Mouse (Mus musculus) heart, embryonic 12.5 days (tissue): ENCODE data around the gene Nccrp1. TPM values are rescaled to one million over a fixed set of nuclear protein-coding genes. Genes with fewer than 3 reads are reported as not detected.
"Not testable (repeated sequence)": the region's sequence is repeated elsewhere in the genome, so short reads cannot be mapped to it uniquely, and the experiment has no call there.

Experiments
- ATAC-seq: fragments of 200-750 bp; cut with Nextera tagmentation; 2 replicates; pipeline ENCODE4 v1.8.0; 2017; ENCODE audit warnings: moderate TSS enrichment, moderate library complexity; ENCODE audit not compliant: insufficient number of reproducible peaks, low FRiP score
- H3K27ac ChIP-seq: fragments of 300-500 bp; sonication (generic); 2 replicates; pipeline ENCODE4 v1.5.1; 2016; ENCODE audit warnings: mild to moderate bottlenecking, moderate library complexity; ENCODE audit not compliant: poor library complexity, severe bottlenecking
- H3K27me3 ChIP-seq: fragments of 300-500 bp; sonication (generic); replicated peaks from 2 replicates; pipeline ENCODE4 v1.6.1; 2016; ENCODE audit warnings: mild to moderate bottlenecking, moderate library complexity
- H3K36me3 ChIP-seq: fragments of 300-500 bp; sonication (generic); 2 replicates; pipeline ENCODE4 v1.6.1; 2016; ENCODE audit warnings: mild to moderate bottlenecking, moderate library complexity
- H3K4me1 ChIP-seq: fragments of 300-500 bp; sonication (generic); replicated peaks from 2 replicates; pipeline ENCODE4 v1.6.1; 2016; ENCODE audit warnings: mild to moderate bottlenecking
- H3K4me2 ChIP-seq: fragments of 300-500 bp; sonication (generic); 2 replicates; pipeline ENCODE4 v1.6.1; 2016; ENCODE audit warnings: mild to moderate bottlenecking, moderate library complexity
- H3K4me3 ChIP-seq: fragments of 300-500 bp; sonication (generic); 2 replicates; pipeline ENCODE4 v1.5.1; 2016; ENCODE audit warnings: mild to moderate bottlenecking
- H3K9ac ChIP-seq: fragments of 300-500 bp; sonication (generic); 2 replicates; pipeline ENCODE4 v1.6.1; 2016; ENCODE audit warnings: mild to moderate bottlenecking, moderate library complexity
- H3K9me3 ChIP-seq: fragments of 300-500 bp; sonication (generic); replicated peaks from 2 replicates; pipeline ENCODE4 v1.6.1; 2016; ENCODE audit warnings: mild to moderate bottlenecking, moderate library complexity
- WGBS: fragments of 180-500 bp; shearing (Covaris S2); methylation state at CpG from one replicate; pipeline ENCODE4 v1.1.7; 2016; 5-methylcytosine and 5-hydroxymethylcytosine counted together
- microRNA-seq: library from miRNA; unstranded; fragments of <30 nt; microRNA quantifications from one replicate; pipeline ENCODE4, GENCODE M21; 2017
- polyA plus RNA-seq: library from polyadenylated mRNA; unstranded; fragments of >200 nt; fragmentation: Nextera tagmentation; extraction: Ambion mirVana; gene quantifications from 2 replicates; pipeline ENCODE4 v1.2.1, GENCODE M21; 2016

The Nccrp1 gene
- polyA plus RNA-seq, 1 experiment from 2014 or later = not detected

DNA sequence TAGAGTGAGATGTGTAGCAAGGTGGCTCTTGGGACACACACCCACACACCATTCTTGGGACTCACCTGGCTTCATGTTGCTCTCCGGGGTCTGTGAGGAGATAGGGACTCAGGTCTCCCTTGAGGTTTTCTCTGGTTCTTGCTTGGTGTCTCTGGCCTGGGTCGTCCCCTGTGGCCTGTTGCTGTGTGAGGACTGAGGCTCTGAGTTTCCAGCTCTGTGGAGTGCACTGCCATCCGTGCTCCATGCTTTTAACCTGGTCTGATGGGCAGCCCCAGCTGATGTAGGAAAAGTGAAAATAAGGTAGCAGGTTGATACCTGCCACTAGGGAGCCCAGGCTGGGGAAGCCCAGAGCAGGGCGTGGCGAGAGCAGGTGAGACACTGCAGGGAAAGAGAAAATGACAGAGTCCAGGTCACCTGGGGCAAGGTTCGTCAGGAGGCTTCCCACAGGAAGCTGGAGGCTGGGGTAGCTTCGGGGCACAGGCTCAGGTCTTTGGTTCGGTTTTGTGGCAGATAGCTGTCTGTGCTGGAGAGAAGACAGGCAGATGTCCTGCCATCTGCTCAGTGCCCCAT, 36.6 kb downstream of the Nccrp1 start, which contains the start of gene Ifnl2:
TSS of gene Ifnl2 (minus strand) at position 51 of the 570 bp plus-strand sequence.
- H3K4me3 ChIP-seq, H3K9me3 ChIP-seq, H3K36me3 ChIP-seq, H3K4me1 ChIP-seq, H3K27me3 ChIP-seq, ATAC-seq, H3K27ac ChIP-seq, H3K9ac ChIP-seq, H3K4me2 ChIP-seq: not testable (repeated sequence)
- WGBS = 54% methylated on average over 8 of the region's 8 CpGs

DNA sequence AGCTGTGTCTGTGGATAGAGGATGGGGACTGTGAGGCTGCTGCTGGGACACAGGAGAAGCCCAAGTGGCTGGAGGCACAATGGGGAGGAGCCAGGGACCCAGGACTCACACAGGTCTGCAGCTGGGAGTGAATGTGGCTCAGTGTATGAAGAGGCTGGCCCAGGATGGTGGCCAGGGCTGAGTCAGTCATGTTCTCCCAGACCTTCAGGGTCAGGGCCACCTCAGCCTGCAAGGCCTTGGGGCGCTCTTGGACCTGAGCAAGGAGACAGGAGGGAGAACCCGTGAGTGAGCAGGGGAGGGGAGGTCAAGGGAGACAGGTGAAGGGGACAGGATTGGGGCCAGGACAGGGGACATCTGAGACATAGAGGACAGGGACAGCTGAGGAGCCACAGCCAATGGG, 37.9 kb downstream of the Nccrp1 start:
- not testable (repeated sequence) for H3K4me2 ChIP-seq, H3K27ac ChIP-seq, H3K4me1 ChIP-seq, H3K36me3 ChIP-seq, H3K27me3 ChIP-seq, H3K4me3 ChIP-seq, H3K9me3 ChIP-seq, H3K9ac ChIP-seq
- WGBS = 56% methylated on average over 2 of the region's 2 CpGs
- ATAC-seq = peak; percentile 36; the same call in 1 of the 2 replicates

DNA sequence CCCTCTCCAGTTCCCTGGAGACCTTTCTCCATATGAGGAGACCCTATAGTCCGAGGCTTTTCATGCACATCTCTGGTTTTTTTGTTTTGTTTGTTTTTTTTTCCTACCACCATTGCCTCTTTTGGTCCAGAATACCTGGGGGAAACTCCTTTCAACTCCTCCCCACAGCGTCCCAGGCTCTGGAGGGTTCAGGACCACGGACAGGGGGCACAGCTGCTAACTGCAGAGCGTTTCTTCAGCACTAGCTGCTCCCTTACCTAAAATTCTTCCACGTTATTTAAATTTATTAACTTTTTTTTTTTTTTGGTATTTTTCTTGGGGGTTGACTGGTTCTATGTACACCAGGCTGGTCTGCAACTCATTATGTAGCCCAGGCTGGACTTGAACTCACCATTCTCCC, 41.5 kb downstream of the Nccrp1 start:
- no peak for ATAC-seq
- no peak overlapping the region for H3K27ac ChIP-seq
- H3K4me3 ChIP-seq = no peak overlapping the region
- H3K9ac ChIP-seq = no peak overlapping the region
- no peaks in the 10 kb centered on the region for H3K36me3 ChIP-seq
- H3K4me1 ChIP-seq = no peaks in the 10 kb centered on the region
- peaks cover 3% of the 10 kb centered on the region; the same call in 1 of the 2 replicates for H3K9me3 ChIP-seq
- H3K27me3 ChIP-seq = peaks cover 9% of the 10 kb centered on the region; the same call in 1 of the 2 replicates
- no peak overlapping the region for H3K4me2 ChIP-seq
- WGBS = 6% methylated on average over 5 of the region's 5 CpGs

DNA sequence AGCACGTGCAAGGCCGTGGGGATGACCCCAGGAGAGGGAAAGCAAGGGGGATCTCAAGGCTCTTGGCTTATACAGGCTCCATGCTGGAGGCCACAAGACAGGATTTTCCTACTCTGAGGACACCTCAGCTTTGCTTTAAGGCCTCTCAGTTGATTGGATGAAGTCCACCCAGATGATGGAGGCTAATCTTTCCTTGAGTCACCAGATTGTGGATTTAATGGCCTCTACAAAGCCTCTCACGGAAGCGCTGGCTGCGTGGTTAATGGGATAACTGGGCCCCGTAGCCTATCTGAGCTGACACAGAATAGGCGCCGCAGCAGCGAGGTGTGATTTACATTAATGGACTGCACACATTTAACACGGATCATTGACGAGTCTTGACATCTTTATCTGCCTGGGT, 51.6 kb downstream of the Nccrp1 start:
- H3K27me3 ChIP-seq = no peaks in the 10 kb centered on the region; the same call in 1 of the 2 replicates
- H3K4me3 ChIP-seq = no peak overlapping the region
- 73% methylated on average over 11 of the region's 11 CpGs for WGBS
- no peaks in the 10 kb centered on the region for H3K36me3 ChIP-seq
- no peak overlapping the region for H3K27ac ChIP-seq
- no peak overlapping the region for H3K4me2 ChIP-seq
- ATAC-seq = no peak
- 0 out of 2 replicates have a peak, but pooled peaks cover 5% of the 10 kb centered on the region for H3K4me1 ChIP-seq
- peaks cover 3% of the 10 kb centered on the region; the same call in 1 of the 2 replicates for H3K9me3 ChIP-seq
- no peak overlapping the region for H3K9ac ChIP-seq

Small RNAs within 50 kb of the gene (microRNA-seq; reads per million reads assigned to microRNA genes)
- gene Mir7049 = not detected

Other genes with a start within 250 kb of the Nccrp1 start
- 0.26 TPM in 1 of 2 replicates, not detected in the other for gene Dll3, start 245.0 kb downstream of the Nccrp1 start, polyA plus RNA-seq
- 133 and 136 TPM in 2 replicates for gene Timm50, start 235.2 kb downstream of the Nccrp1 start, polyA plus RNA-seq
- gene Supt5, start 208.5 kb downstream of the Nccrp1 start, polyA plus RNA-seq = 73.4 and 76.7 TPM in 2 replicates
- gene Rps16, start 196.6 kb downstream of the Nccrp1 start, polyA plus RNA-seq = 629 and 630 TPM in 2 replicates
- 58.0 and 65.3 TPM in 2 replicates for gene Plekhg2, start 174.7 kb downstream of the Nccrp1 start, polyA plus RNA-seq
- gene Zfp36, start 167.0 kb downstream of the Nccrp1 start, polyA plus RNA-seq = 15.9 and 16.5 TPM in 2 replicates
- 45.4 and 46.5 TPM in 2 replicates for gene Med29, start 154.5 kb downstream of the Nccrp1 start, polyA plus RNA-seq
- gene Paf1, start 154.3 kb downstream of the Nccrp1 start, polyA plus RNA-seq = 68.5 and 70.4 TPM in 2 replicates
- gene Gmfg, start 109.8 kb downstream of the Nccrp1 start, polyA plus RNA-seq = 4.9 and 5.4 TPM in 2 replicates
- 1.5 and 2.0 TPM in 2 replicates for gene Lrfn1, start 95.3 kb downstream of the Nccrp1 start, polyA plus RNA-seq
- gene Ifnl2, start 36.8 kb downstream of the Nccrp1 start, polyA plus RNA-seq = not detected in 2 replicates
- not detected in 2 replicates for gene Ifnl3, start 24.4 kb downstream of the Nccrp1 start, polyA plus RNA-seq
- not detected in 2 replicates for gene Sycn, start 6.4 kb downstream of the Nccrp1 start, polyA plus RNA-seq
- gene Samd4b, start 50.9 kb upstream of the Nccrp1 start, polyA plus RNA-seq = 29.0 and 29.5 TPM in 2 replicates
- gene Pak4, start 50.9 kb upstream of the Nccrp1 start, polyA plus RNA-seq = 32.7 TPM in 2 replicates
- gene Acp7, start 84.1 kb upstream of the Nccrp1 start, polyA plus RNA-seq = not detected in 2 replicates
- 3.4 and 4.7 TPM in 2 replicates for gene Fbxo27, start 145.6 kb upstream of the Nccrp1 start, polyA plus RNA-seq
- 9.9 and 10.4 TPM in 2 replicates for gene Fbxo17, start 169.6 kb upstream of the Nccrp1 start, polyA plus RNA-seq
- gene Mrps12, start 194.6 kb upstream of the Nccrp1 start, polyA plus RNA-seq = 116 TPM in 2 replicates
- 23.2 and 27.3 TPM in 2 replicates for gene Sars2, start 194.7 kb upstream of the Nccrp1 start, polyA plus RNA-seq
- gene Ccer2, start 208.9 kb upstream of the Nccrp1 start, polyA plus RNA-seq = not detected in 2 replicates
- gene Sirt2, start 219.5 kb upstream of the Nccrp1 start, polyA plus RNA-seq = 46.6 and 49.0 TPM in 2 replicates
- 30.0 and 32.1 TPM in 2 replicates for gene Nfkbib, start 220.3 kb upstream of the Nccrp1 start, polyA plus RNA-seq
- gene Rinl, start 241.7 kb upstream of the Nccrp1 start, polyA plus RNA-seq = 2.7 and 2.8 TPM in 2 replicates